Mouse (Mus musculus): ENCODE results near the gene 4933428G20Rik. TPM values are rescaled to one million over a fixed set of nuclear protein-coding genes. Genes with fewer than 3 reads are reported as not detected.

4933428G20Rik gene
- polyA plus RNA-seq, 1 experiment from 2014 or later, result 1.2 TPM

DNA sequence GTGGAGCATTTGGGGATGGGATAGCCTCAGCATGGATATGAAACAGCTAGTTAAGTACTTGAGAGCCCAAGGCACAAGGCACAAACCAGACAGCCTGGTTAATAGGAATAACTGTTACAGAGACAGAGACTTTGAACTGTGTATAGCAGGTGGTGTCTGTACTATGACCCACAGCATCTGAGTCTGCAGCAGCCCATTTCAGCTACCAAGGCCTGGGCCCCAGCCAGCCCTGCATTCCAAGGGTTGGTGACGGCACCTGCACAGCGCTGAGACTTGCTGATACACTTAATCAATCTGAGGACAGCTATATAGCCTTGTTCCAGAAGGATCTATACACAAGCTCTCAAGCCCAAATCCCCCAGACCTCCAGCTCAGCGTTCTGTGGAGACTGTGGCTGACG lies 2.6 kb downstream of the 4933428G20Rik start:
- Histone ChIP-seq H3K4me3 (replicated peaks) (no peak overlapping the region), H3K27ac (no peak overlapping the region), H3K4me2 (replicated peaks) (no peak overlapping the region), H3K9ac (replicated peaks) (no peak overlapping the region), H3K36me3 (peaks cover 32% of the 10 kb centered on the region), H3K9me3 (no peaks in the 10 kb centered on the region), H3K4me1 (replicated peaks) (peaks cover 13% of the 10 kb centered on the region), H3K27me3 (peaks cover 57% of the 10 kb centered on the region)
- WGBS, result 88% methylated on average over 4 of the region's 4 CpGs
- ATAC-seq, result no peak

DNA sequence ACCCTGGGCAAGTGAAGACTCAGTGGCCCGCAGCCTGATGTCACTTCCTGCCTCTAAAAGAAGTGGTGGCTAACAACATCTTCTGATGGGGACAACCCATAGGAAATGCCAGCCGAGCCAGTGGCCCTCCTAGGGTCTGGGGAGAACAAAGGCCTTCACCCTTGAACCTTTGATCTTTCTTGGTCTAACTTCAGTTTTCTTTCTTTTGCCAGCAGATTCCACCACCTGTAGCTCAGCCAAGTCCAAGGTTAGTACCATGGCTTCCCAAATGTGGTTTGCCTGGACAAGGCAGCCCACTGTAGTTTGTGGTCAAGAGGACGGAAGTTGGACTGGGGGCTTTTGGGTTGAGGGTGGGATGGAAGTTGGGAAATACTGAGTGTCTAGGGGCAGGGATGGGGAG lies 7.3 kb downstream of the 4933428G20Rik start:
- no peak for ATAC-seq
- Histone ChIP-seq H3K27me3 (peaks cover 10% of the 10 kb centered on the region), H3K9ac (replicated peaks) (no peak overlapping the region), H3K36me3 (peaks cover 42% of the 10 kb centered on the region), H3K27ac (no peak overlapping the region), H3K4me3 (replicated peaks) (no peak overlapping the region), H3K4me1 (replicated peaks) (no peaks in the 10 kb centered on the region), H3K9me3 (no peaks in the 10 kb centered on the region), H3K4me2 (replicated peaks) (no peak overlapping the region)
- WGBS, result 96% methylated on average over 3 of the region's 3 CpGs

DNA sequence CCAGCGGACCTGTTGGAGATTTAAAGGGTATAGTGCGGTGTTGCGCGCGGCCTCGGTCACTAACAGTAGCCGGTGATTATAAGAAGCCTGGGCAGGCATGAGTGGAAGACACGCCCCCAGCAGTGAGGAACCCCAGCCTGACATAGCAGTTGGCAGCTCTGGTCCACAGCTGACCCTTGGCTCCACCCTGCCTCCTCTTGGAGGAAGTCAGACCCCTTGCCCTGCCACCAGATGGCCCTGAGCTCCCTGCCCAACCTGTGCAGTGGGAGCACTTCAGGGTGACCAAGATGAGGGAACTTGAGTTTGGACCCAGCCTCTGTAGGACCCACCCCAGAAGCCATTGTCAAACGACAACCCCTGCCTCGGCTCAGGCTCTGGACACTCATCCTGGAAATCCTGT lies 8.5 kb downstream of the 4933428G20Rik start:
- no peaks in the 10 kb centered on the region for H3K9me3 ChIP-seq
- peaks cover 45% of the 10 kb centered on the region for H3K36me3 ChIP-seq
- no peak for ATAC-seq
- no peaks in the 10 kb centered on the region for H3K27me3 ChIP-seq
- no peak overlapping the region for H3K9ac ChIP-seq (replicated peaks)
- H3K4me2 ChIP-seq (replicated peaks), result no peak overlapping the region
- no peak overlapping the region for H3K27ac ChIP-seq
- no peak overlapping the region for H3K4me3 ChIP-seq (replicated peaks)
- H3K4me1 ChIP-seq (replicated peaks), result no peaks in the 10 kb centered on the region
- WGBS, result 76% methylated on average over 10 of the region's 10 CpGs

GRCm38 (mm10) chr11:97489589-97490324 lies 10.4 kb downstream of the 4933428G20Rik start:
- Histone ChIP-seq H3K4me2 (replicated peaks) (no peak overlapping the region), H3K27ac (no peak overlapping the region), H3K36me3 (peaks cover 60% of the 10 kb centered on the region), H3K9ac (replicated peaks) (no peak overlapping the region), H3K27me3 (no peaks in the 10 kb centered on the region), H3K4me1 (replicated peaks) (no peaks in the 10 kb centered on the region), H3K4me3 (replicated peaks) (no peak overlapping the region), H3K9me3 (no peaks in the 10 kb centered on the region)
- ATAC-seq, result peak; percentile 79
- 18% methylated on average over 16 of the region's 16 CpGs for WGBS

GRCm38 (mm10) chr11:97487656-97488055 lies 12.5 kb downstream of the 4933428G20Rik start:
- ATAC-seq, result no peak
- no peak overlapping the region for H3K4me2 ChIP-seq (replicated peaks)
- H3K9me3 ChIP-seq, result no peaks in the 10 kb centered on the region
- WGBS, result 79% methylated on average over 3 of the region's 3 CpGs
- peaks cover 51% of the 10 kb centered on the region for H3K36me3 ChIP-seq
- no peak overlapping the region for H3K4me3 ChIP-seq (replicated peaks)
- H3K27me3 ChIP-seq, result no peaks in the 10 kb centered on the region
- H3K9ac ChIP-seq (replicated peaks), result no peak overlapping the region
- no peaks in the 10 kb centered on the region for H3K4me1 ChIP-seq (replicated peaks)
- no peak overlapping the region for H3K27ac ChIP-seq

DNA sequence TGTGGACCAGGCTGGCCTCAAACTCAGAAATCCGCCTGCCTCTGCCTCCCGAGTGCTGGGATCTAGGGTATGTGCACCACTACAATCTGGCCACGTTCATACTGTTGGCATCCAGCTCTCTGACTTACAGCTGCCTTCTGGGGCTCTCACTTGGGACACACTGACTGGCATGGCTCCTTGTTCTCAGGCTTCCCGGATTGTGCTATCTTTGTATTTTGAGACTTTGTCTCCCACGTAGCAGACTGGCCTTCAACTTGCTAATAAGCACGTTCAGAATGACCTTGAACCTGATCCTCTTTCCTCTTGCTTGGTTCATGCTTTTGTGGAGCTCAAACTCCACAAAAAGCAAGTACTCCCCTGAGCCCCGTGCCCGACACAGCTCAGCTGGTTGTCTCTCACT lies 14.5 kb downstream of the 4933428G20Rik start:
- Histone ChIP-seq H3K36me3 (peaks cover 50% of the 10 kb centered on the region), H3K27me3 (no peaks in the 10 kb centered on the region), H3K9me3 (no peaks in the 10 kb centered on the region), H3K4me1 (replicated peaks) (no peaks in the 10 kb centered on the region), H3K27ac (no peak overlapping the region), H3K4me2 (replicated peaks) (no peak overlapping the region), H3K4me3 (replicated peaks) (no peak overlapping the region), H3K9ac (replicated peaks) (no peak overlapping the region)
- WGBS, result 76% methylated on average over 8 of the region's 8 CpGs
- ATAC-seq, result no peak

- no peaks in the 10 kb centered on the region for H3K27me3 ChIP-seq
Measured at GRCm38 (mm10) chr11:97479824-97480223, 20.3 kb downstream of the 4933428G20Rik start.

DNA sequence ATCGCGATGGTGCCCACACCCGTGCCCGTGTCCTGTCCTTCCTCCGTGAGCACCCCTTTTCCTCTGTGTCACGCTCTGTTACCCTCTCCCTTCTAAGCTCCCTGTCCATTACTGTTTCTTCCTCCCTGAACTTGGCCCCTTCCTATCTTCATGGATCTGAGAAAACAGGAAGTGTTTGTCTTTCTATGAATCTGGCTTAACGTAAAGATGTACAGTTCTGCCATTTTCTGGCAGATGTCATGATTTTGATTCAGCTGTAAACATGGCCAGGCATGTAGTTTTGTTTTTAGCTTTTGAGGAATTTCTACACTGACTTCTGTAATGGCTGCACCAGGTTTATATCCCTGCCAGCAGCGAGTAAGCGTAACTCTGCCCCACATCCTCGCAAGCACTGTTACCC lies 21.1 kb downstream of the 4933428G20Rik start:
- WGBS, result 87% methylated on average over 10 of the region's 10 CpGs
- peaks cover 75% of the 10 kb centered on the region for H3K36me3 ChIP-seq
- no peak overlapping the region for H3K4me3 ChIP-seq (replicated peaks)

More at GRCm38 (mm10) chr11:97479824-97480223, 20.3 kb downstream of the 4933428G20Rik start:
- no peak for ATAC-seq
- WGBS, result 85% methylated on average over 8 of the region's 8 CpGs
- Histone ChIP-seq H3K27ac (no peak overlapping the region), H3K9ac (replicated peaks) (no peak overlapping the region), H3K4me2 (replicated peaks) (no peak overlapping the region), H3K36me3 (peaks cover 73% of the 10 kb centered on the region), H3K9me3 (no peaks in the 10 kb centered on the region), H3K4me3 (replicated peaks) (no peak overlapping the region), H3K4me1 (replicated peaks) (no peaks in the 10 kb centered on the region)

GRCm38 (mm10) chr11:97478345-97478744 lies 21.8 kb downstream of the 4933428G20Rik start:
- Histone ChIP-seq H3K36me3 (peaks cover 79% of the 10 kb centered on the region), H3K27ac (no peak overlapping the region), H3K9me3 (no peaks in the 10 kb centered on the region), H3K4me3 (replicated peaks) (no peak overlapping the region), H3K27me3 (no peaks in the 10 kb centered on the region), H3K4me1 (replicated peaks) (no peaks in the 10 kb centered on the region), H3K4me2 (replicated peaks) (no peak overlapping the region), H3K9ac (replicated peaks) (no peak overlapping the region)
- no peak for ATAC-seq
- WGBS, result 87% methylated on average over 6 of the region's 6 CpGs

More for the DNA sequence above, 21.1 kb downstream of the 4933428G20Rik start:
- Histone ChIP-seq H3K27ac (no peak overlapping the region), H3K27me3 (no peaks in the 10 kb centered on the region), H3K9ac (replicated peaks) (0 out of 2 replicates have a peak overlapping the region, but pooled peaks have one; percentile 19), H3K4me1 (replicated peaks) (no peaks in the 10 kb centered on the region), H3K9me3 (no peaks in the 10 kb centered on the region), H3K4me2 (replicated peaks) (no peak overlapping the region)
- ATAC-seq, result no peak

GRCm38 (mm10) chr11:97477431-97477830 lies 22.7 kb downstream of the 4933428G20Rik start:
- Histone ChIP-seq H3K4me3 (replicated peaks) (no peak overlapping the region), H3K9me3 (no peaks in the 10 kb centered on the region), H3K4me1 (replicated peaks) (no peaks in the 10 kb centered on the region), H3K27me3 (no peaks in the 10 kb centered on the region), H3K27ac (no peak overlapping the region), H3K36me3 (peaks cover 80% of the 10 kb centered on the region), H3K9ac (replicated peaks) (no peak overlapping the region), H3K4me2 (replicated peaks) (no peak overlapping the region)
- ATAC-seq, result no peak
- 63% methylated on average over 7 of the region's 7 CpGs for WGBS

DNA sequence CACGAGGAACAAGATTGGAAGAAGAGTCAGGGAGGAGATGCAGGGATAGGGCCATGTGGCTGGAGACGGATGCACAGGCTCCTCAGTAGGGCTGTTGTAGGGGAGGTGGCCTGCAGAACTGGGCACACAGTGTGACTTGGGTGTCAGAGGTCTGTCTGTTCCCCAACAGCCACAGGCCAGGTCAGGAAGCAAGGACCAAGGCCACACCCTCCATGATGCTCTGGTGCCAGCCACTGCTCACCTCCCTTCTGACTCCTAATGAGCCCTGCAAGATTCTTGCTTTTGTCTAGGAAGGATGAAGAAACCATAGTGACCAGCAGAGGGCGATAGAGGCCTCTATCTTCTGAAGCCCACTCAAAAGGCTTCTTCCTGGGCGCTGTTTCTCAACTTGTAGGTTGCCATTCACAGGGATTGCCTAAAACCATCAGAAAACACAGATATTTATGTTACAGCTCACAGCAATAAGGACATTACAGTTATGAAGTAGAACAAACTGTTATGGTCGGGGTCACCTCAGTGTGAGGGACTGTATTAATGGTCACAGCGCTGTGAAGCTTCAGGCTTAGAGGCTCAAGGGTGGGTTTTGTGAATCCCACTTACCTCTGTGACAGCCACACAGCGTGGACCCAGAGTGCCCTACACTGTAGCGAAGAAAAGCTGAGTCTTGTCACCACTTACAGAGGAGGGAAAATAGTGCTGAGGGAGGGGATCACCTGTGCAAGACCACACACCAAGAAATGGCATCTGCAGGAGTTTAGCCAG lies 23.6 kb downstream of the 4933428G20Rik start:
- Histone ChIP-seq H3K27me3 (no peaks in the 10 kb centered on the region), H3K27ac (peak overlapping the region; percentile 35), H3K4me3 (replicated peaks) (no peak overlapping the region), H3K36me3 (peaks cover 79% of the 10 kb centered on the region), H3K9me3 (no peaks in the 10 kb centered on the region), H3K4me2 (replicated peaks) (no peak overlapping the region), H3K9ac (replicated peaks) (0 out of 2 replicates have a peak overlapping the region, but pooled peaks have one; percentile 4), H3K4me1 (replicated peaks) (no peaks in the 10 kb centered on the region)
- peak; percentile 75 for ATAC-seq
- 60% methylated on average over 8 of the region's 8 CpGs for WGBS

DNA sequence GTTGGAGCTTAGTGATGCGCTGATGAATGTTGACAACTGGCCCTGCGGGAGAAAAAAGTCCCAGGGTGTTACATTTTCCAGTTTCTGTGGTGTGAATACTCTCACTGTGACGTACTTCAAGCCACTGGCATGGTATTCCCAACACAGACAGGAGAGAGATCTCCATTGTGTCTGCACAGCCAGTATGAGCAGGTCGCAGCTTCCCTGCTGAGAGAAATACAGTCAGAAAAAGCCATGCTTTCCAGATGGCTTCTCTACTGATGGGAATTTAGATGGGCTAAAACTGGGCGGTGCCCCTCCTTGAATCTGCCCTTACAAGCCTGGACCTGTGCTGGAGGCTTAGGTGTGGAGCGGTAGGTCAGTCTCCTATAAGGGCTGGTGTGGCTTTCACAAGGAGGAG lies 28.9 kb downstream of the 4933428G20Rik start:
- no peak for ATAC-seq
- Histone ChIP-seq H3K4me1 (replicated peaks) (no peaks in the 10 kb centered on the region), H3K9me3 (no peaks in the 10 kb centered on the region), H3K9ac (replicated peaks) (no peak overlapping the region), H3K4me3 (replicated peaks) (no peak overlapping the region), H3K36me3 (peaks cover 79% of the 10 kb centered on the region), H3K27me3 (no peaks in the 10 kb centered on the region), H3K4me2 (replicated peaks) (no peak overlapping the region), H3K27ac (no peak overlapping the region)
- 84% methylated on average over 6 of the region's 6 CpGs for WGBS

Data from midbrain, embryonic 13.5 days (tissue).